Mouse (Mus musculus) spleen, adult 2 months (tissue): ENCODE results near the gene Nectin1.

ENCODE experiments used
- CTCF ChIP-seq: fragments of 200-500 bp; IDR thresholded peaks from 2 replicates; pipeline ENCODE4 v1.5.1; 2011; ENCODE audit warnings: mild to moderate bottlenecking, inconsistent platforms; ENCODE audit not compliant: insufficient read depth, insufficient read length, insufficient replicate concordance; ENCODE audit errors: extremely low read depth
- POLR2A ChIP-seq: fragments of 200-500 bp; IDR thresholded peaks from 2 replicates; pipeline ENCODE4 v1.6.1; 2011; ENCODE audit warnings: low read depth, low read length, inconsistent platforms

DNA sequence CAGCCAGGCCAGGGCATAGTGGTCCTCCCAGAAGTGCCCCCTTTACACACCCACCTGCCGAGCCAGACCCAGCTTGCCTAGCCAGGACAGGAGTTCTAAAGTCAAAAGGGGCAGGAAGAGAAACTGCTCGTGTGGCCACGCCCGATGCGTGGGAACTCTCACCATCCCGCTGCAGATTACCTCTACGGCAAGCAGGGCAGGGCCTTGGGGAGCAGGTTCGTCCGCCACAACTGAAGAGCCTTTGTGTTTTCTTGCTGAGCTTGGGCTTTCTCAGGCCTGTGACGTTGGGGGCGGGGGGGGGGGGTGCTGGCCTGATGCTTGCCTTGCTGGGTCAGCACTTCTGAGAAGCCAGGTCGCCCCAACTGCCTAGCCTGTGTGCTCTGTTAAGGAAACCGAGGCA, 41.1 kb downstream of the Nectin1 start:
- TF ChIP-seq CTCF: no peak
- no peak for TF ChIP-seq POLR2A
